Comparison of ENCODE assay signal across 8 mouse cellular contexts in the genomic region with DNA sequence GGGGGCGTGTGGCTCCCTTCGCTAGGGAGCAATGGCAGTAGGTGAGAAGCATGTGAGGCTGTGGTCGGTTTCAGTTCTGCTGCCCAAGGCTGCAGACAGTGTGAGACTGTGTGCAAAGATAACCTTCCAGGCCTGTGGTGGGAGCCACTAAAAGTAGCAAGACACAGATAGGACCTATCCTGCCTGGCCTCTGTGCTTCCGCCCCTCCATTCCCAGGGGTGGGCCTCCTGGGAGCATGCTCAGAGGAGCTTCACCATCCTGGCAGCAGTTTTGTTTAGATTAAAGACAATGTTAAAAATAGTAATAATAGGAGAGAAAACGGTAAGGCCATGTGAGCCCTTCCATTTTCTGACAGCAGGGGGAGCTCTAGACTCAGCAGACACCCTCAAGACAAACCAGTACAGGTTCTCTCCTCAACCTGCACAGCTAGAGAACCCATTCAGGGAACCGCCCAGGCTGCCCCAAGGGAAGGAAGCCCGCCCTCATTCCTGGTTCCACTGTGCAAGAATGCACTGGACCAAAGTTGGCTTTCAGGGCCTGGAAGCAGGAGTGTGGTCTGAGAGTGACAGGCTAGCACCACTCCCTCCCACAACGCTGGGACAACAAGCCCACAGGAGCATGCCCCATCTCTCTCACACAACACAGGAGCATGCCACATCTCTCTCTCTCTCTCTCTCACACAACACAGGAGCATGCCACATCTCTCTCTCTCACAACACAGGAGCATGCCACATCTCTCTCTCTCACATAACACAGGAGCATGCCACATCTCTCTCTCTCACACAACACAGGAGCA. TPM values are rescaled to one million over a fixed set of nuclear protein-coding genes. Genes with fewer than 3 reads are reported as not detected.
DNase-seq lines count a peak whose midpoint lies in the region; ATAC-seq and TF ChIP-seq lines count a peak whose summit lies in the region.

No protein-coding gene starts in this region.

- TF ChIP-seq EP300 in lung, postnatal 0 days (IDR thresholded peaks at IDR 0.05): no peak

- in situ Hi-C loops in Patski (cut with MboI; ENCODE audit: low pct_unique_long_range_greater_than_20kb): loop anchor here (5.0 kb wide), 2 partner anchors 35 to 170 kb away; no protein-coding TSS in a partner anchor

- H3K27me3 ChIP-seq in Patski: no peaks in the 10 kb centered on the region
- H3K27me3 ChIP-seq in hindbrain, embryonic 13.5 days: no peaks in the 10 kb centered on the region
- no peaks in the 10 kb centered on the region for H3K27me3 ChIP-seq in lung, postnatal 0 days (replicated peaks; ENCODE audit: insufficient read depth, low read length)

- no peak overlapping the region for H3K4me3 ChIP-seq in hindbrain, embryonic 13.5 days
- no peak overlapping the region for H3K4me3 ChIP-seq in lung, postnatal 0 days (ENCODE audit: low read depth, low read length)

- no peak overlapping the region for H3K4me2 ChIP-seq in hindbrain, embryonic 13.5 days
- H3K4me2 ChIP-seq in lung, postnatal 0 days (replicated peaks; ENCODE audit: low read depth, low read length): no peak overlapping the region

- CTCF ChIA-PET in Patski (lab: Charles Lee): interaction anchor here (0.9 to 6.9 kb wide), 12 partner anchors 9 to 289 kb away, joined by 3 to 59 read pairs (median 6); no protein-coding TSS in a partner anchor

- TF ChIP-seq CTCF in Patski (IDR thresholded peaks at IDR 0.05): no peak
- TF ChIP-seq CTCF in lung, postnatal 0 days (IDR thresholded peaks at IDR 0.05): peak; percentile 94

- peaks cover 17% of the 10 kb centered on the region for H3K4me1 ChIP-seq in hindbrain, embryonic 13.5 days (replicated peaks)
- H3K4me1 ChIP-seq in lung, postnatal 0 days (ENCODE audit: insufficient read depth, low read depth, low read length): peaks cover 2% of the 10 kb centered on the region; the same call in 1 of the 2 replicates

- H3K36me3 ChIP-seq in hindbrain, embryonic 13.5 days: peaks cover under 1% of the 10 kb centered on the region; the same call in 1 of the 2 replicates
- no peaks in the 10 kb centered on the region for H3K36me3 ChIP-seq in lung, postnatal 0 days (ENCODE audit: insufficient read depth, low read length)

- WGBS in hindbrain, embryonic 13.5 days: 40% methylated on average over 8 of the region's 8 CpGs
- WGBS in lung, postnatal 0 days: 26% methylated on average over 8 of the region's 8 CpGs

- ATAC-seq in Patski: peak; percentile 83
- ATAC-seq in hindbrain, embryonic 13.5 days (ENCODE audit: low FRiP score): peak; percentile 61; the same call in 1 of the 2 replicates
- ATAC-seq in lung, postnatal 0 days: peak; percentile 91

- H3K9me3 ChIP-seq in hindbrain, embryonic 13.5 days: no peaks in the 10 kb centered on the region
- no peaks in the 10 kb centered on the region for H3K9me3 ChIP-seq in lung, postnatal 0 days (ENCODE audit: low read length)

- H3K9ac ChIP-seq in hindbrain, embryonic 13.5 days: no peak overlapping the region
- no peak overlapping the region for H3K9ac ChIP-seq in lung, postnatal 0 days (replicated peaks; ENCODE audit: low read depth)

- POLR2A ChIA-PET in Patski (lab: Charles Lee): interaction anchor here (0.5 to 1.6 kb wide), 4 partner anchors 14 to 213 kb away, joined by 3 to 5 read pairs (median 4); no protein-coding TSS in a partner anchor

- DNase-seq in Patski (ENCODE audit: low read depth, low spot score): peak; percentile 51
- peak; percentile 68 for DNase-seq in cerebellum, adult 9-11 months
- peak; percentile 81 to 82 for DNase-seq in frontal cortex, postnatal 25 days (ENCODE audit: low spot score in 2 of 2)
- peak; percentile 83 to 86 for DNase-seq in layer of hippocampus, postnatal 14 days (ENCODE audit: low spot score in 2 of 2)
- DNase-seq in lung, postnatal 0 days (ENCODE audit: low spot score): peak; percentile 92
- DNase-seq in retina, adult 2 months (ENCODE audit: low read depth, low spot score): peak; percentile 53
- DNase-seq in thymus, postnatal 14 days: peak; percentile 75

- no peak overlapping the region for H3K27ac ChIP-seq in hindbrain, embryonic 13.5 days
- H3K27ac ChIP-seq in lung, postnatal 0 days (ENCODE audit: low read length): no peak overlapping the region

RNA-seq across cellular contexts. Expression of a gene that starts 50.0 kb away (rescaled TPM):
- polyA plus RNA-seq in Patski (2021): 36.8 TPM
- 56.4 and 58.3 TPM in 2 replicates for polyA plus RNA-seq in hindbrain, embryonic 13.5 days (2015; fragmentation: Nextera tagmentation; extraction: Ambion mirVana)
- 10 to 100 TPM; 65.3 to 71.1 TPM for total RNA-seq in layer of hippocampus, postnatal 14 days (2021)
- polyA plus RNA-seq in lung, postnatal 0 days (2015; fragmentation: Nextera tagmentation; extraction: Ambion mirVana): 27.8 and 38.5 TPM in 2 replicates
